Mouse (Mus musculus): Measurements from ENCODE around the gene Myom1.

Gene Myom1

DNA sequence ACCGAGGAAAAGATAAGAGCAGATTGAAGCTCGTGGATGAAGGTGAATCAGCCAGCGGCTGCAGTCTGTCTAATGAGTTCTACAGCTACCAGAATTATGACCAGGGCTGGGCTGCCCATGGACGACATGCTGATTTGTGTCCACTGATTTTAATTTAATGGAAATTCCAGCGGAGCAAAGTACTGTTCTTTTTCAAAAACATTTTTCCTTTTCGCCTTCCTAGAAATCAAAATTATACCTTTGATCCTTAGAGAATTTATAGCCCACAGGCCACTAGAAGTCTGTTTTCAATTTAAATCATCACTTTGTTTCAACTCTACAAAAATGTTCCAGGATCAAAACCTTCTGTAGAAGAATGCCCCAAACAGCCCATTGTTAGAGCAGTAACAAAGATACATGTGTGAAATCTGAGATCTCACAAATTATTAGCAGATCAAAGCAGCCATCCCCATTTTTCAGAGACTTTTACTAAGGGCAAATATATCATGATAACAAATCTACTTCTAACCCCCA lies 108.4 kb downstream of the Myom1 start:
- DNase-seq, result no peak

DNA sequence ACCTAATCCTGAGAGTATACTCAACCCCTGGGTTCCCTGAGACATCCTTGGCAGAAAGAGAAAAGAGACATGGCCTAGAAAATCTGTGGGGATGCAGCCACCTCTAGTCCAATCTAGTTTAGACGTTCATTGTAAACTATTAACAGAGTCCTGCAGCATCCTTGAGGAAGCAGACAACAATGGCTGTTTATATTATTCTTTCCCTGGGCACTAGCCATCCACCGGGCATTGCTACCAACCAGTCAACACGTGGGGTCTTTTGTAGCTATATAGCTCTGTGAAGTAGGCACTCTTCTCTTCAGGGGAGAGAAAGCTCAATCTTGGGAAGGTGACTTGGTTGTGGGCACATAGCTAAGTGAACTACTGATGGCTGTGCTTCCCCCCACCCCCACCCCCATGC lies 110.3 kb downstream of the Myom1 start:
- DNase-seq, result no peak

- DNase-seq, result no peak
Observed at GRCm38 (mm10) chr17:71114282-71114681, 111.8 kb downstream of the Myom1 start.

DNA sequence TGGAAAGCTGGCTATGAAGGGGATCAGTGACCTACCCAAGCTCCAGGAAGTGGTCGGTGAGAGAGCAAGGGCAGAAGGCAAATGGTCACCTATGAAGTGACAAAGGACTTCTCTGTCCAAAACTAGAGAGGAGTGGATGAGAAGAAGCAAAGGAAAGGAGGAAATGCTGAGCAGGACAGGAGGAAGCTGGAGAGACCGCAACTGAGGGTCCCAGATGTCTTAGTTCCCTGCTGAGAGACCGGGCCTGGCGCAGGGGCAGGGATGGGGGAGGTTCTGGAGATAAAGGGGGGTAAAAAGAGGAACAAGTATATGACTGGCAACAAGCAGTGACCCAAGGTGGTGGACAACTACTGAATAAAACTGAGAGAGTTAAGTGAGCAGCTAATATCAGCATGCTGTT lies 115.5 kb downstream of the Myom1 start:
- no peak for DNase-seq

- no peak for DNase-seq
Observed at GRCm38 (mm10) chr17:71118607-71119006, 116.2 kb downstream of the Myom1 start.

GRCm38 (mm10) chr17:71120626-71121025 lies 118.2 kb downstream of the Myom1 start:
- DNase-seq, result no peak

DNA sequence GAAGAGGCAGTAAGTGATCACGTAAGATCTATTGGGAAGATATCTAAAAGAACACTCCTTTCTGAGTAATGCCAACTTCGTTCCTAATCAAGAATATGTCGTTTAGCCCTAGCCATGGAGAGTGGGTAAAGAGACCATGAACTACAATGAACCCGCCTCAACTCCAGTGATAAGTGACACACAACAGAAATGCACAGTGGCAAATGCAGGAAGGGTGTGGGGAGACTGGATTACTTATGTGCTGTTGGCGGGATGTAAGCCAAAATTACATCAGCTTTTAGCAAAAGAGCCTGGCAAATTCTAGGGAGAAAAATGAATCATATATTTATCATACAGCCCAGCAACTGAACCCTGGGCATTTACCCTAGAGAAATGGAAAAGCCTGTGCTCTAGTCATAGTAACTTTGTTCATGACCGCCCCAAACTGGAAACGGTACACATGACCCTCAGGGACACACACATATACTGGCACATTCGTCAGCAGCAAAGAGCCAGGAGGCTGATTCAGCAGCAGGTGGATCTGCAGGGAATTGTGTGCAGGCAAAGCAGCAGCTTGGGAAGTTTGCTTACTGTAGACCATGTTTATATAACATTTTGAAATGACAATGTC lies 121.7 kb downstream of the Myom1 start:
- DNase-seq, result no peak

- no peak for DNase-seq
Observed at GRCm38 (mm10) chr17:71124674-71125073, 122.2 kb downstream of the Myom1 start.

DNA sequence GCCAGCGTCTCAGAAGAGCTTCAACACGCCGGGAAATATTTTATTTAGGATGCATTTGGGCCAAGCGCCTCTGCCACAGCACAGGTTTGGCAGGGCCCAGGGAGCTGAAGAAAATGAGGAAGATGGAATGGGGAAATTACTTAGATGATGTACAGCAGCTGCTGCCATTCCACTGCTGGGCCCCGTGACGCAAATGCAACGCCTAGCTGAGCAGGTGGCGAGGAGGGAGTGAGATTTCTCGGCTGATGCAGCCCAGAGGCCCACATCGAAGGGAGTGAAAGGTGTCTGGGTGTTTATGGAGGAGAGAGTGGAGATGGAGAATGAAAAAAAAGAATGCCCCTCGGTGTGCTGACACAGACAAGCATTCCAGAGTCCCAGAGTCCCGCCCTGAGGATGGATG lies 123.1 kb downstream of the Myom1 start:
- no peak for DNase-seq

DNA sequence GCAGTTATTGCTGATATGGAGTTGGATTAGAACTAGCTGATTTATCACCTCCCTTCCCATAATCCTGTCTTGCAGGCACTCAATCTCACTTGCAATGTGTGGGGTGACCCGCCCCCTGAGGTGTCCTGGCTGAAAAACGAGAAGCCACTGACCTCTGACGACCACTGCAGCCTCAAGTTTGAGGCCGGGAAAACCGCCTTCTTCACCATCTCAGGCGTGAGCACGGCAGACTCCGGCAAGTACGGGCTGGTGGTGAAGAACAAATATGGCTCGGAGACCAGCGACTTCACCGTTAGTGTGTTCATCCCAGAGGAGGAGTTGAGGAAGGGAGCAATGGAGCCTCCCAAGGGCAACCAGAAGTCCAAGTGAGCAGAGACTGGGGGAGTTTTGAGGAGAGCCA lies 123.6 kb downstream of the Myom1 start:
- DNase-seq, result no peak

DNA sequence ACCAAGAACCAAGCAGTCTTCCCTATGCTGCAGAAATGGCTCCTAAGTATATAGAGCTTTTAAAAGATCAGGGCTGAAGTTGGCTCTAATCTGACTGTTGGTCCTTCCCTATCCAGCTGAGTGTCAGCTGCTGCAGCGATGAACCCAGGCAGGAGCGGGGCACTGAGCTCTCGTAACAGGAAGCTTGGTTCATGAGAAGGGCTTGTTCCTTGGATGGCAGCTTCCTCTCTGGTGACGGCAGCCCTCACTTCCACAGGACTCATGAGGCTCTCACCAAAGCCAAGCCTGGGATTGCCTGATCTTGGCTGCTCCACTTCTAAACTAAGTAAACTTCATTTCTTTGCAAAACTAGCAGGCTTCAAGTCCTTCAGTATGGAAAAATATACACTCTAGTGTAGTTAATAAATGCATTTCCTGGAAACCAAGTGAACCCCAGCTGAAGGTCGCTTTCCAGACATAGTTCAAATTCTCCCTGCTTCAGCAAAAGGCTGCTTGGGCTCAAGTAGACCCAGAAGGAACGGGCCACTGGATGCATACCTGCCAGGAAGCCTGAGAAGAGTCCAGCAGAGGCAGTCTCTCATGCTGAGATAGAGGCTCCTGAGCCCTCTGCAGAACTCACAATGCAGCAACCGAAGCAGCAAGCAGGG lies 125.2 kb downstream of the Myom1 start:
- DNase-seq, result no peak

DNA sequence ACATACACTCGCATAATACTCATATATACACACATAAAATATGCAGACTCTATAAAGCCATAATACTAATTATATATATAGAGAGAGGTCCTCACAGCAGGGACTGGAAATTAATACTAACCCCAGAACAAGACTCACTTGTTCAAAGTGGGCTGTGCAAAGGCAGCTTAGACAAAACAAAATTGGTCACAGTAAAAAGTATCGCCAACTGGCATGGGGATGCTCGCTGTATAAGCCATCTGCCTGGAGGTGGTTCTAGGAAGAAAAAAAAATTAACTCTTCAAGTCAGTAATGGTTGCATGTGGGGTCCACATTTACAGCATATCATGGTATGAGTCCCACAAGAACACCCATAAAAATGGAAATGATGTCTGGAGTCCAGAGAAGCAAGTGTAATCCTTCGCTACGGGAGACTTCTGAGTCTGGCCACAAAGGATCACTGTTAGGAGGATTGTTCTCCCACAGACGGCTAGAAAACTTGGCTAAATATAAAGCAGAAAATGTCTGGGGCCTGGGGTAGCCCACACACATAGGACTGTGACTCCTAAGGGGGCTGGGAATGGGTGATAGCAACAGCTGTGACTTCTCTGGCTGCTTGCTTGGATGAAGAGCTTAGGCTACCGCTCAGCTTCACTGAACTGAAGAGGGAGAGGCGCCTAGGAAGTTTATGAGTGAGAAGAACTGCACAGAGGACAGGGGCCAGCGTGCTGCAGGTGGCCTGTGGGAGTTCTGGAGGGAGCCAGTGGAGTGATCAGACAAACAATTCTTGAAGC lies 127.2 kb downstream of the Myom1 start:
- no peak for DNase-seq

GRCm38 (mm10) chr17:71132221-71132620 lies 129.8 kb downstream of the Myom1 start:
- no peak for DNase-seq

DNA sequence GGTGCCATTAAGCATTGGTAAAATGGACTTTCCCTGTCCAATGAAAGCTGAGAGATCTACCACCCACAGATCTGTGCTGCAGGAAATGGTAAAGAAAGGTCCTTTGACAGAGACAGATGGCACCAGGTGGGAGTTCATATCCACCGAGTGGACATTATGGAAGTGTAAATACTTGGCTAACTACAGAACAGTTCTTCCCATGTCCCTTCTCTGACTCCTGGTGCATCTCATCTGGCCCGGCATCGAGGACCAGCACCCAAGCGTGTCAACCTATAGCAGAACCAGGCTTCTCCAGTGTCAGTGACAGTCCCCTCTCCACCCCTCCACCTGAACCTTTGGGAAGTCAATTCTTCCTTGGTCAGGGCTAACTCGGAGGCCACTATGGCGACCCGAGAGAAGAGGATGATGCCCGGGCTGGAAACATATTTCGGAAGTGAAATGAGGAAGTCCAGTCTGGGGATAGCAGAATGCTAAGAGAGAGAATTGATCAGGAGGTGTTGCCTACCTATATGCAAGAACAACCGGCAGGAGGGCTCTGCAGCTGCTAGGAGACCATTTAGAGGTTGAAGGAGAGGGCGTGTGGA lies 130.5 kb downstream of the Myom1 start:
- DNase-seq, result no peak

GRCm38 (mm10) chr17:71134441-71134955 lies 132.1 kb downstream of the Myom1 start:
- no peak for DNase-seq

- DNase-seq, result no peak
Observed at GRCm38 (mm10) chr17:71135108-71135507, 132.7 kb downstream of the Myom1 start.

- no peak for DNase-seq
Observed at GRCm38 (mm10) chr17:71135866-71136265, 133.4 kb downstream of the Myom1 start.

DNA sequence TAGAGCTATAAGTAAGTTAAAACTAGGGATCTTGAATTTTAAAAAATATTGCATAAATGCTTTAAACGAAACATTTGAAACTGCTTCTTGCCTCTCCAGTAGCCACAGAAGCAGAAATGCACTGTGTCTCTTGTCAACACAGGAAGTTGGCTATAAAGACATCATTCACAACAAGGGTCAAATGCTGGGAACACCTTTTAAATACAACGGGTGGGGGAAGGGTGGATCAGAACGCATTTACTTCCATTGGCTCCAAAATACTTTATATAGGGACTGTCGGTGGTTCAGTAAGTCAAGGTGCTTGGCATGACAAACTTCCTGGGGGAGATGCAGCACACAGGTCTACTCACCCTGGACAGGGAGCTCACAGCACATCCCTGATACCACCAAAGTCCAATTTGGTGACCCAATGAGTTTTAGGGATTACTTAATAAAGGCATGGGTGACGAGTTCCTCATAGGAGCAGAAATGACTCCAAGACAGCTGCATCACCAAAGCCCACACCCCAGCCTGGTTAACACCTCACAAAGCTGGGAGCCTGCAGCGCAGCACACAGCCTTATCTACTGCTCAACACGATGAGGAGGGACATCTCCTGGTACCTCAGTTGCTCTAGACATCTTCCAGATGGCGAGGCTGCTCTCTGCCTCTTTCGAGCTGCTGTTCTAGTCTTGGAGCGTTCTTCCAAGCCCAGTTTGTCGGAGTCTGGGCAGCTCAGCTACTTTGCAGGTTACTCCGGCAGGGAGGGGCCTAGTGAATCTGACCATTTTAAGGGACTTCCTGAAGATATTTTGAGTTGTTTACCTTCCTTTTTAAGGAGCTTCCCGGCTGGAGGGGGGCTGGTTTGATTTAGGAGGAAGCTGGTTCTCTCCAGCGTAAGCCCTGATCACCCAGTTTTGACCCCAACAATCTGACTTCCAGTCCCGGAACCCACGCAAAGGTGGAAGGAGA lies 134.2 kb downstream of the Myom1 start:
- DNase-seq, result no peak

DNA sequence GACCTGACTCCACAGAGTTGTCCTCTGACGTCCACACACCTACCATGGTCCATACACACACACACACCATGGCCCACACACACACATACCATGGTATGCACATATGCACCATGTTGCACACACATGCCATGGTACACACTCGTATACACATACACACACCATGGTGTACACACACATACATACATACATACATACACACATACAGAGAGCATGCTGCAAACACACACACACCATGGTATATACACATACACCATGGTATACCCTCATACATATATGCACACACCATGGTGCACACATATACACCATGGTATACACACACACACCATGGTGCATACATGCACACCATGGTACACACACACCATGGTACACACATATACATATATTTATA lies 134.9 kb downstream of the Myom1 start:
- no peak for DNase-seq

DNA sequence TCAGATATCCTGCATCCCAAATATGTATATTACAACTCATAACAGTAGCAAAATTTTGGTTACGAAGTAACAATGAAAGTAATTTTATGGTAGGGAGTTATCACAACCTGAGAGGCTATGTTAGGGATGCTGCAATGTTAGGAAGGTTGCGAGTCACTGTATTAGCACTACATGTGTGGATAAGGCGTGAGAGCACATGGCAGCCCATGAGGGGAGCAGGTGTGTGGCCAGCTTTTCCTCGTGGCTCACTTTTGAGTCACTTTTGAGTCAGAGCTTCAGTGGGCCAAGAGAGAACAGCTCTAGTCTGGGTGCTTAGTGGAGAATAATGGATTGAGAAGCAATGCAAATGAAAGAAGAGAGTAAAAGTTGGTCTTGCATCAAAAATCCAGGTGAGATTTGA lies 139.6 kb downstream of the Myom1 start:
- no peak for DNase-seq

- DNase-seq, result no peak
Observed at GRCm38 (mm10) chr17:71143155-71143554, 140.7 kb downstream of the Myom1 start.

Data from cerebellum, adult 9-11 months (tissue).